Mouse (Mus musculus): ENCODE measurements around the gene Fam162a. TPM values are rescaled to one million over a fixed set of nuclear protein-coding genes. Genes with fewer than 3 reads are reported as not detected.

The Fam162a gene
- total RNA-seq, 1 experiment = 153 TPM

DNA sequence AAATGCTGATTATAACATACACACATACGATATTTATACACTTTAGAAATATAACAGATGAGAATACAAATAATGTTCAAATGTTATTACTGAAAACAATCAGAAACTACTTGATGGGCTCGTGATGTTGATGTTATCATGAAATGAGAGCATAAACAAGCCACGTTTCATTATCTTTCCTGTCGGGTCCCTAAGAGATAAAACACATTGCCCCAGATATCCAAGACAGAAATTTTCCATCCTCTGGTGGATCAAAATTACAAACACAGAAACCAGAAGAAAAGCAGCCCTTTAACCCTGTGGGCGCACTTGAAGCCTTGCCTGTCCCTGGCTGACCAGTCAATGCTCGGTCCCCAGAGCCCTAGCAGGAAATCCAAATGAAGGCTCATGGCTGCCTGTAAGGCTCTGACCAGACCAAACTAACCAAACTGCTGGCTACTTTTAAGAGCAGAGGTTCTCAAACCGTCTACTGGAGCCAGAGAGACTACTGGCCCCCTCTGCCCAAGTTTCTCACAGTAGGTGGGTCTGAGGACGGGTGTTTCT, 13.4 kb downstream of the Fam162a start:
- in situ Hi-C loops (cut with MboI; ENCODE audit: low sequenced_read_pairs in 2 of 2, unreplicated experiment in 2 of 2) = no loop called here
- no peak overlapping the region for H3K4me3 ChIP-seq (ENCODE audit: insufficient read depth in 1 of 2, low read depth in 1 of 2, low read length in 2 of 2, poor library complexity in 1 of 2, severe bottlenecking in 1 of 2)
- 0 out of 4 replicates have a peak, but pooled peaks cover 1 to 3% of the 10 kb centered on the region in 2 experiments for H3K4me1 ChIP-seq (ENCODE audit: control insufficient read depth in 2 of 2, insufficient read depth in 2 of 2, low read length in 2 of 2, poor library complexity in 1 of 2)
- no peak overlapping the region for H3K9ac ChIP-seq (ENCODE audit: insufficient read depth, low read depth, low read length, poor library complexity, severe bottlenecking)
- no peak for DNase-seq (ENCODE audit: low read depth, low spot score)
- no peak overlapping the region for H3K27ac ChIP-seq (ENCODE audit: insufficient read depth, low read depth, low read length, poor library complexity, severe bottlenecking)
- no peak for TF ChIP-seq CHD2 (IDR thresholded peaks at IDR 0.05; ENCODE audit: low read depth, low read length)
- TF ChIP-seq HCFC1 (IDR thresholded peaks at IDR 0.05; ENCODE audit: borderline replicate concordance, insufficient read depth, low read length) = no peak
- no peak for TF ChIP-seq ZNF384 (IDR thresholded peaks at IDR 0.05; ENCODE audit: low read depth, low read length)
- TF ChIP-seq MAFK (IDR thresholded peaks at IDR 0.05; ENCODE audit: insufficient read depth, low read depth, low read length) = no peak
- no peak for TF ChIP-seq ZC3H11A (IDR thresholded peaks at IDR 0.05; ENCODE audit: borderline replicate concordance, low read depth, low read length)
- peaks cover 7% of the 10 kb centered on the region for H3K36me3 ChIP-seq (ENCODE audit: control insufficient read depth, insufficient read depth, low read length, poor library complexity, severe bottlenecking)
- no peaks in the 10 kb centered on the region for H3K9me3 ChIP-seq (ENCODE audit: control insufficient read depth, insufficient read depth, low read depth, low read length)

DNA sequence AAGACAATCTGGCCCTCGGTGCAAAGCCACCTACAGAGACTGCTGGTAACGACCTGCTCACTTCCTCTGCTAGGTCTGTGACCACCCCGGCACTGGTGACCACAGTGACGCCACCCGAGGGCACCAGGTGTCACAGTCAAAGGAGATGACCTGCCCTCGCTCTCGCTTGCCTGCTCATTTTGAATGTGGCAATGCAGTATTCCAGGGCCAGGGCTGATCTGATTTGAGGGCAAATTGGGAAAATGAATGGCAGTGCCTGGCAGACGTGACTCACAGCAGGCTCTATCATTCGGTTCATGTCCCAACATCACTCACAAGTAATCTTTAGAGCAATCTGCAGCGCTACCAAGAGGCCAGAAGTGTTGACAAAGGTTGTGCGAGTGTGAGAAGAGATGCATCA, 15.0 kb downstream of the Fam162a start:
- no peak overlapping the region for H3K4me3 ChIP-seq (ENCODE audit: insufficient read depth in 1 of 2, low read depth in 1 of 2, low read length in 2 of 2, poor library complexity in 1 of 2, severe bottlenecking in 1 of 2)
- H3K9ac ChIP-seq (ENCODE audit: insufficient read depth, low read depth, low read length, poor library complexity, severe bottlenecking) = no peak overlapping the region
- no peaks in the 10 kb centered on the region for H3K9me3 ChIP-seq (ENCODE audit: control insufficient read depth, insufficient read depth, low read depth, low read length)
- in situ Hi-C loops (cut with MboI; ENCODE audit: low sequenced_read_pairs in 2 of 2, unreplicated experiment in 2 of 2) = no loop called here
- H3K4me1 ChIP-seq (ENCODE audit: control insufficient read depth in 2 of 2, insufficient read depth in 2 of 2, low read length in 2 of 2, poor library complexity in 1 of 2) = 0 out of 4 replicates have a peak, but pooled peaks cover 0 to 3% of the 10 kb centered on the region in 2 experiments
- no peak overlapping the region for H3K27ac ChIP-seq (ENCODE audit: insufficient read depth, low read depth, low read length, poor library complexity, severe bottlenecking)
- no peak for DNase-seq (ENCODE audit: low read depth, low spot score)
- TF ChIP-seq MAFK (IDR thresholded peaks at IDR 0.05; ENCODE audit: insufficient read depth, low read depth, low read length) (no peak), ZNF384 (IDR thresholded peaks at IDR 0.05; ENCODE audit: low read depth, low read length) (no peak), HCFC1 (IDR thresholded peaks at IDR 0.05; ENCODE audit: borderline replicate concordance, insufficient read depth, low read length) (no peak), CHD2 (IDR thresholded peaks at IDR 0.05; ENCODE audit: low read depth, low read length) (no peak), ZC3H11A (IDR thresholded peaks at IDR 0.05; ENCODE audit: borderline replicate concordance, low read depth, low read length) (no peak)
- peaks cover 11% of the 10 kb centered on the region for H3K36me3 ChIP-seq (ENCODE audit: control insufficient read depth, insufficient read depth, low read length, poor library complexity, severe bottlenecking)

DNA sequence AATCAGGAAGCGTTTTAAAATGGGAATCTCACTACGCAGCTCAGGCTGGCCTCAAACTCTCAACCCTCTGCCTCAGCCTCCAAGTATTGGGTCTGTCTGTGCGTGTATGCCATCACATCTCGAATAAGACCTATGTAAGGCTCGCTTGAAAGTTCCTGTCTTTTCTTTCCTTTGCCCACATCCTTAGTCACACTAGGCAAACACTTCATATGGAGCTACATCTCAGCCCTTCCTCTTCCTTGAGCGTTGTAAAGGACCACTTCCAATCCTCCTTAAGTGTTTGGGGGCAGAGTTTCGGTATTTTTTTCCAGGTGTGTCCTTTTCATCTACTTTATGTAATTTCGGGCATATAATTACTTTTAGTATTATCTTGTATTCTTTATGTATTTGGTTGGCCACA, 16.5 kb downstream of the Fam162a start:
- TF ChIP-seq ZNF384 (IDR thresholded peaks at IDR 0.05; ENCODE audit: low read depth, low read length) (no peak), CHD2 (IDR thresholded peaks at IDR 0.05; ENCODE audit: low read depth, low read length) (no peak), HCFC1 (IDR thresholded peaks at IDR 0.05; ENCODE audit: borderline replicate concordance, insufficient read depth, low read length) (no peak), MAFK (IDR thresholded peaks at IDR 0.05; ENCODE audit: insufficient read depth, low read depth, low read length) (no peak), ZC3H11A (IDR thresholded peaks at IDR 0.05; ENCODE audit: borderline replicate concordance, low read depth, low read length) (no peak)
- Histone ChIP-seq H3K36me3 (ENCODE audit: control insufficient read depth, insufficient read depth, low read length, poor library complexity, severe bottlenecking) (peaks cover 19% of the 10 kb centered on the region), H3K27ac (ENCODE audit: insufficient read depth, low read depth, low read length, poor library complexity, severe bottlenecking) (no peak overlapping the region), H3K9me3 (ENCODE audit: control insufficient read depth, insufficient read depth, low read depth, low read length) (no peaks in the 10 kb centered on the region), H3K4me3 (ENCODE audit: insufficient read depth in 1 of 2, low read depth in 1 of 2, low read length in 2 of 2, poor library complexity in 1 of 2, severe bottlenecking in 1 of 2) (no peak overlapping the region), H3K9ac (ENCODE audit: insufficient read depth, low read depth, low read length, poor library complexity, severe bottlenecking) (no peak overlapping the region), H3K4me1 (ENCODE audit: control insufficient read depth in 2 of 2, insufficient read depth in 2 of 2, low read length in 2 of 2, poor library complexity in 1 of 2) (0 out of 4 replicates have a peak, but pooled peaks cover 0 to 3% of the 10 kb centered on the region in 2 experiments)
- DNase-seq (ENCODE audit: low read depth, low spot score) = no peak
- in situ Hi-C loops (cut with MboI; ENCODE audit: low sequenced_read_pairs in 2 of 2, unreplicated experiment in 2 of 2) = no loop called here

DNA sequence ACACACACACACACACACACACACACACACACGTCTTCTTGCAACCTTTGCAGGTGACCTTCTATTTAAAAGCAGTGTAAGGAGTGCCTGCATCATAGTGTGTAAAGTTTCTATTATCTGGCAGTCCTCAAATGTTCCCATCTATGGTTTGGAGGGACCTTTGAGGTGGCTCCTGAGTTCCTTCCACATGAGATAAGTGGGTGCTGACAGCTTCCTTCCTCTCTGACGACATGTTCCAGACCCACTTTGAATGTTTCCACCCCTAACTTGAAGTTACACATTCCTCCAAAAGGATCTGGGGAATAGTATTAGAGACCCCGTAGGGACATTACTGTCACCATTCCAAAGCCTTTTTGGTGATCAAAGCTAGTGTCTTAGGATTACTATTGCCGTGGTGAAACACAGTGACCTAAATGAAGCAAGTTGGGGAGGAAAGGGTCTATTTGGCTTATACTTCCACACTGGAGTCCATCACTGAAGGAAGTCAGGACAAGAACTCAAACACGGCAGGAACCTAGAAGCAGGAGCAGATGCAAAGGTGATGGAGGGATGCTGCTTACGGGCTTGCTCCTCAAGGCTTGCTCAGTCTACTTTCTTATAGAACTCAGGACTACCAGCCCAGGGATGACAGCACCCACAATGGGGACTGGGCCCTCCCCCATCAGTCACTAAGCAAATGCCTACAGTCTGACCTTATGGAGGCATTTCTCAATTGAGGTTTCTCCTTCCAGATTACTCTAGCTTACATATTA, 17.7 kb downstream of the Fam162a start:
- TF ChIP-seq HCFC1 (IDR thresholded peaks at IDR 0.05; ENCODE audit: borderline replicate concordance, insufficient read depth, low read length) (no peak), ZC3H11A (IDR thresholded peaks at IDR 0.05; ENCODE audit: borderline replicate concordance, low read depth, low read length) (no peak)
- peaks cover 29% of the 10 kb centered on the region for H3K36me3 ChIP-seq (ENCODE audit: control insufficient read depth, insufficient read depth, low read length, poor library complexity, severe bottlenecking)
- H3K9ac ChIP-seq (ENCODE audit: insufficient read depth, low read depth, low read length, poor library complexity, severe bottlenecking) = no peak overlapping the region
- no peak overlapping the region for H3K27ac ChIP-seq (ENCODE audit: insufficient read depth, low read depth, low read length, poor library complexity, severe bottlenecking)
- in situ Hi-C loops (cut with MboI; ENCODE audit: low sequenced_read_pairs in 2 of 2, unreplicated experiment in 2 of 2) = no loop called here
- no peak for DNase-seq (ENCODE audit: low read depth, low spot score)
- H3K4me1 ChIP-seq (ENCODE audit: control insufficient read depth in 2 of 2, insufficient read depth in 2 of 2, low read length in 2 of 2, poor library complexity in 1 of 2) = no peaks in the 10 kb centered on the region
- no peak overlapping the region for H3K4me3 ChIP-seq (ENCODE audit: insufficient read depth in 1 of 2, low read depth in 1 of 2, low read length in 2 of 2, poor library complexity in 1 of 2, severe bottlenecking in 1 of 2)
- no peaks in the 10 kb centered on the region for H3K9me3 ChIP-seq (ENCODE audit: control insufficient read depth, insufficient read depth, low read depth, low read length)

Data from ES-E14 (cell line).